Mouse (Mus musculus): Measurements from ENCODE around the gene Mpeg1.

Gene Mpeg1

GRCm38 (mm10) chr19:12465530-12466144, 5.1 kb downstream of the Mpeg1 start:
- DNase-seq (ENCODE audit: low spot score) = no peak

DNA sequence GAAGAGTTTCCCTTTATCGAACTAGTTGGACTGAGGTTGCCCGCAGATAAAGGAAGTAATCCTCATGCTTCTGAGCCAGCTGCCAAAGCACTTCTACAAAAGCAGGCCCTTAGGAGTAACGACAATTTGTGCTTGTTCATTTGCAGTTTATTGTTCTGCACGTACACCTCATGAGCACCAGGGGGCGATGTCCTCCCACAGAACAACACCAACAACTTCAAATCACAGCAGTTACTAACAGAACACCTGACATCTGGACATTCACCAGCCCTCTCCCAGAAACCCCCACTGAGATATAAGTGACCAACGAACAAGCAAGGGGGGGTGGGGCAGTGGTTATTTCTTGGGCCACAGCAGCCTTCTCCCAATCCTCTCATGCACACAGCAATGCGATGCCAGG, 5.6 kb downstream of the Mpeg1 start:
- peak; percentile 53 for DNase-seq (ENCODE audit: low spot score)

DNA sequence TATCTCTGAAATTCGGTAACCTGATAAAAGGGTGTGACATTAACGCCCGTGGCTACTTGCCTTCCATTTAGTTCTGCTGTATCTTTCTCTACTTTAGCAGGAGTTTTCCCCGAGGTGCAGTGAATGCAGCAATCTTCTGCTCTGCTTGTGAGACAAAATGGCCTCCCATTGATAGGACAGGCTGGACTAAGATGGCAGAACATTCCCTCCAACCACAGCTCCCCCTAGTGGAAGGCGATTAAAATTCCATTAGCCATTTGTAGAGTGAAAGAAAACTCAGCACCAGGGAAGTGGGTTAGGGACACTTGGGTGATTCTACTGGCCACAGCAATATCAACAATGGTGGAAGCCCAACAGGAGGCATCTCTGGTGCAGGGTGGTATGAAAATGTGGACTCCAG, 6.9 kb downstream of the Mpeg1 start:
- peak; percentile 39 for DNase-seq (ENCODE audit: low spot score)

GRCm38 (mm10) chr19:12471866-12472265, 11.3 kb downstream of the Mpeg1 start:
- no peak for DNase-seq (ENCODE audit: low spot score)

GRCm38 (mm10) chr19:12472381-12472976, 11.9 kb downstream of the Mpeg1 start:
- no peak for DNase-seq (ENCODE audit: low spot score)

GRCm38 (mm10) chr19:12473201-12473641, 12.6 kb downstream of the Mpeg1 start:
- DNase-seq (ENCODE audit: low spot score) = no peak

- DNase-seq (ENCODE audit: low spot score) = no peak
Measured at GRCm38 (mm10) chr19:12473951-12474350, 13.4 kb downstream of the Mpeg1 start.

GRCm38 (mm10) chr19:12475380-12476250, 15.0 kb downstream of the Mpeg1 start:
- peak; percentile 89 for DNase-seq (ENCODE audit: low spot score)

GRCm38 (mm10) chr19:12476721-12477270, 16.2 kb downstream of the Mpeg1 start:
- no peak for DNase-seq (ENCODE audit: low spot score)

- DNase-seq (ENCODE audit: low spot score) = no peak
Measured at GRCm38 (mm10) chr19:12478369-12478768, 17.8 kb downstream of the Mpeg1 start.

DNA sequence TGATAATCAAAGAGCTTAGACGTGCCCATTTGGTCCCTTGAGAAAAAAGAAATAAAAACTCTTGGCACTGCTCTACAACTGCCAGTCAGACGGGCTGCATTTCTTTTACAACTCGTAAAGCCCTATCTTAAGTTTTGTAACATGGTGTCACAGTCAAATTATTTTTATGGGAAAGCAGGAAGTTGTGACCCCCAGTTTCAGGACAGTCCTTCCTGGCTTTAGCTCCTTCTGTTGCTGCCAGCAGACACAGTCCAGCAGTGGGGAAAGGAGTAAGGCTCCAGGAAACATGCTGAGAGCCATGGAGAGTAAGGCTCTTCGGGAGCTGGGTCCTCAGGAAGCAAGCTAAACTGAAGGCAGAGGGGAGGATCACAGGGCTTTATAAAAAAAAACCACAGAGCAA, 23.2 kb downstream of the Mpeg1 start:
- no peak for DNase-seq (ENCODE audit: low spot score)

DNA sequence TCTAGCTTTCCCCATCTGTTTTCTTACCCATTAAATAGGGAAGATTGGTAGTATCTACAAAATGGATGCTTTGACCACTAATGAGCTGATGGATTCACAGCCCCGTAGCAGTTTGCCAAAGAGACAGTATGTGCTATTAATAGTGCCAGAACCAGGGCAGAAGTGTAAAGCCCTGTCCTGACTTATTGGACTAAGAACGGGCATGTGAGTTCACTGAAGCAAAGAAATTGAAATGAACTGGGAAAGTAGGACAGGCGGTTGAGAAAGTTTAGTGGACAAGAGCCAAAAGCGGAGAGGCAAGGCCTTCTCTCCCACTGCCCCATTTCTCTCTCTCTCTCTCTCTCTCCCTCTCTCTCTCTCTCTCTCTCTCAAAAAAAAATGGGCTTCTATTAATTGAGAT, 23.6 kb downstream of the Mpeg1 start:
- DNase-seq (ENCODE audit: low spot score) = no peak

- DNase-seq (ENCODE audit: low spot score) = no peak
Measured at GRCm38 (mm10) chr19:12485223-12485622, 24.6 kb downstream of the Mpeg1 start.

DNA sequence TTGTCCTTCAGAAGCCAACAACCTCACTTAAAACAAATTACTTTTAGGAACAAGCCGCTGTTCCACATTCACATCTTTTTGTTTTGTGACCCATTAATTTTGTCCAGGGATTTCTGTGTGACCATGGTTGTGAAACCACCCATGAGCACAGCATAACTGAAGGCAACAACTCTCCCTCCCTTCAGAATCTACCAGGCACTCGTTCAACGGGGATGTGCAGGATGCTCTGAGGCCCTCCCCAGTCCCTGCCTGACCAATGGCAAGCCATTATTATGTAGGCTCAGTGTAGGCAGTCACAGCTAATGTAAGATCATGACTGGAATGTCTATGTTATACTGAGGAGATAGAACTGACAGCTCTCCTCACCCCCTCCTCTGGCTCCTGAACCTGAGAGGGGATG, 25.1 kb downstream of the Mpeg1 start:
- no peak for DNase-seq (ENCODE audit: low spot score)

DNA sequence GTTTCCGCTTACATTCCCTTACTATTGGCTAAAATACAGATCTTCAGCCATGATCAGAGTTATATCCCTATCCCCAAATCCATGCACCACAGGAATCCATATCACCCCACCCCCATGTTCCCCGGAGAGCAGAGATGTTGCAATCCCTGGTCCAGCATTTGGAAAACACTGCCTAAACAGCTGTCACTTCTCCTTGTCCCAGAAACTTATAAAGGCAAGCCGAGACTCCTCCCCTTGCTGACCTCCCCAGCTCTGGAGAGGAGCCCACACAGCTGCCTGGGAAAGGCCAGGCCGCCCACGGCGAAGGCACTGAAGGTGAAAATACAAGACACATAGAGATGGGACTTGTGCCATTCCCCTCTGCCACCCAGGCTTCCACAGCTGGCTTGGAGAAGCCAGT, 26.3 kb downstream of the Mpeg1 start:
- DNase-seq (ENCODE audit: low spot score) = peak; percentile 72

GRCm38 (mm10) chr19:12487511-12488204, 27.1 kb downstream of the Mpeg1 start:
- DNase-seq (ENCODE audit: low spot score) = no peak

- DNase-seq (ENCODE audit: low spot score) = no peak
Measured at GRCm38 (mm10) chr19:12488205-12488966, 27.8 kb downstream of the Mpeg1 start.

- no peak for DNase-seq (ENCODE audit: low spot score)
Measured at GRCm38 (mm10) chr19:12488969-12489674, 28.5 kb downstream of the Mpeg1 start.

DNA sequence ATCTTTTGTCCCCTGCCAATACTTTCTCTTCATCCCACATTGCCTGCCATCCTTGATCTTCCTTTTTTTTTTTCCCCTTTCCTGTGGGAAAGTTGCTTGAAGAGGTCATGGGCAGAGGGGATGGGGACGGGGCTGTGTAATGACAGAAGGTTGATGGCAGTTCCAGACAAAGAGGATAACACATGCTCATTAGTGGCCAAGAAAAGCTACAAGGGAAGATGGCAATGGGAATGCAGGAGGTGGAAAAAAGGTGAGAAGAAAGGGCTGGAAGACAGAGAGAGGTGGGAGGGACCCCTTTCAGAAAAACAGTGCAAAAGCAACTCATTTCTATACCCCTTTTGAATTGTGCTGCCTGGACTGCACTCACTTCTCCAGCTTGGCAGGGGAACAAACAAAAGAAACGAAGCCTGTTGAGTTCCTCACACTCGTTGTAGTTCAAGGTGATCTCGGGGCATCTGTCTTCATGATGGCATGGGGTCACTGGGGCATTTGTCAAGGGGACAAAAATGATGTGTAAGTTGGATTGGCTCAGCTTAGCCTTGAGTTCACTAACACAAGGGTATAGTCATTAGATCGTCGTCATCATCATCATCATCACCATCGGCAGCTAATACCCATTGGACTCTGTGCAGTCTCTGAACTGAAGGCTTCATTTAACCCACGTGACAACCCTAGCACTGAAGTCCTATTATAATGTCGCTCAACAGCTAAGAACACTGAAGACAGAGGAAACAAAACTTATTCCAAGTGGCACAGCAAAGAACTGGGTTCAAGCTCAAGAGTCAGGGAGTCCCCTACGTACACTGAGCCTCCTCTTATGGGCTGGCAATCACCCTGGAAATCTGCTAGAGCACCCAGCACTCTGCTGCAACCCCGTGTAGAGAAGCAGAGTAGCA, 29.3 kb downstream of the Mpeg1 start:
- no peak for DNase-seq (ENCODE audit: low spot score)

DNA sequence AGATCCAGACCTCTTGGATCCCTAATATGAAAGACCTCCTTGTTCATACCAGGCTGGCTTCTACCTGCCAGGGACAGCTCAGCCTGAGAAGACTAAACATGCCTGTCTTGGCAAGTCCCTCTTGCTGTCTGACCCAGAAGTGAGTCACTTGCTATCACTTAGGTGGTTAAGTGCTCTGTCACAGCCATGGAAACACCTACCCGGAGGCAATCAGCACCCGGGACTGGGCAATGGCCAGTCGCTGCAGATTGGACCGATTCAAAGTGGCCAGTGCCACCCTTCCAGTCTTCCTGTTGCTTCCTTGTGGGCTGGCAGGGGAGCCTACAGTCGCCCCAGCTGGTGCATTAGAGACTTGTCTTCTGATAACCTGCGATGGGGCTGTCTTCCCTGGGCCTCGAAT, 31.1 kb downstream of the Mpeg1 start:
- DNase-seq (ENCODE audit: low spot score) = no peak

Measured in ovary, postnatal 14 days (tissue).